Mouse (Mus musculus): ENCODE results near the gene Sertad1.
A peak's percentile ranks its signal among the peaks of the same experiment; 100 is the strongest.

The Sertad1 gene

DNA sequence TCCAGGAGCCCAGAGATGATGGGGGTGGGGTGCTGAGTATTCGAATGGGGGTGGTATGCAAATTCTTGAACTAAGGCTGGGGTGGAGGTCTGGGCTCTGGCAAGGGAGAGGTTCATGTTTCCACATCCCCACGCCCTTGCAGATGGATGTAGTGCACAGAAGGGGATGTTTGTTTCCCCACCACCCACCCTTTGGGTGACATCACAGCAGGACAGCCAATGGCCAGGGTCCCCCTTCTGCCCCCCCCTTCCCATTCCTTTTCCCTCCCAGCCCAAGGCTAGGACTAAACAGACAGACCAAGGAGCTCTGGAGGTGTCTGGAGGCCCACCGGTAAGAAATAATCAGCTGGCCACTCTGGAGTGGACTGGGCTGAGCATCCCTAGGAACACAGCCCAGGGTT lies 12.3 kb downstream of the Sertad1 start, which contains the start of gene Prx:
Prx (plus strand) TSS at position 289 of the 400 bp plus-strand sequence.
- DNase-seq (ENCODE audit: low read depth, low spot score) = no peak

DNA sequence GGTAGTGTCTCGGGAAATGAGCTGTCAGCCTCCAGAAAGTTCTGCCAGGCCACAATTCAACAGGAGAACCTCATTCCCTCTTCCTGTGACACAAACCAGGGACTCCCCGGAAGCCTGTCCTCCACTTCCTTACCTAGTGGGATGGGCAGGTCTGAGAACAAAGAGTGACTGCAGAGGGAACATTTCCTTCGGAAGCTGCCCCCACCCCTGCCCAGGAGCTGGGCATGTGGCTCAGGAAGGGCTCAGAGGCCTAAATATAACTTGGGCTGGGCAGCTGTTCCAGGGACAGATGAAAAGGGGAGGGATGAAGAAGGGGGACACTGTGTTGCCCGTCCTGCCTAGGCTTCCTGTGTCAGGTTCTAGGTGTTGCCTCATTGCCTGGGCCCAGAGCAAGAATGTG lies 14.9 kb downstream of the Sertad1 start:
- DNase-seq (ENCODE audit: low read depth, low spot score) = no peak

DNA sequence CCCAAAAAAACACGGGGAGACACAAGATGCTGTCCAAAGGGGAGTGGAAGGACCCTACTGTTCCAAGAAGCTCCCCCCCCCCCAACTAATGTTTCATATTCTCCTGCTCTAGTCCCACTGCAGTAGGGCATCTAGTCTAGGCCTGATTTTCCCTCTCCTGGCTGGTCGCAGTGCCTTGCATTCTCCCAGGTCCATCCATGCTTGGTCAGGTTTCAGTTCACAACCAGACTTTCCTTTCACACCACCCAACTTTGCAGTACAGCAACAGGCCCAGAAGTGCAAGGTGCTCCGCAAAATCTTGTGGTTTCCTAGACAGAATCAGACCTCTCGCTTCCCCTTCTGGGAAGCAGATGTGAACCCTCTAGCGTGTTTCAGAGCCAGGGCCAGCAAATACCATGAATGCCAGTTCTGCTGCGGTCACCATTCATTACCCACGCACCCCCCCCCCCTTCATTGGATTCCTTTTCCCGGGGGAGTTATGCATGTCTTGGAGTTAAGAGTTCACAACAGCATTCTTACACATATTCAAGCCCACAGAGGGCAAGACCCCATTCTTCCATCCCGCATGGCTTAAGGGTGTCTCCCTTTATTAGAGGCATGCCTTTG lies 20.2 kb downstream of the Sertad1 start:
- DNase-seq (ENCODE audit: low read depth, low spot score) = no peak

DNA sequence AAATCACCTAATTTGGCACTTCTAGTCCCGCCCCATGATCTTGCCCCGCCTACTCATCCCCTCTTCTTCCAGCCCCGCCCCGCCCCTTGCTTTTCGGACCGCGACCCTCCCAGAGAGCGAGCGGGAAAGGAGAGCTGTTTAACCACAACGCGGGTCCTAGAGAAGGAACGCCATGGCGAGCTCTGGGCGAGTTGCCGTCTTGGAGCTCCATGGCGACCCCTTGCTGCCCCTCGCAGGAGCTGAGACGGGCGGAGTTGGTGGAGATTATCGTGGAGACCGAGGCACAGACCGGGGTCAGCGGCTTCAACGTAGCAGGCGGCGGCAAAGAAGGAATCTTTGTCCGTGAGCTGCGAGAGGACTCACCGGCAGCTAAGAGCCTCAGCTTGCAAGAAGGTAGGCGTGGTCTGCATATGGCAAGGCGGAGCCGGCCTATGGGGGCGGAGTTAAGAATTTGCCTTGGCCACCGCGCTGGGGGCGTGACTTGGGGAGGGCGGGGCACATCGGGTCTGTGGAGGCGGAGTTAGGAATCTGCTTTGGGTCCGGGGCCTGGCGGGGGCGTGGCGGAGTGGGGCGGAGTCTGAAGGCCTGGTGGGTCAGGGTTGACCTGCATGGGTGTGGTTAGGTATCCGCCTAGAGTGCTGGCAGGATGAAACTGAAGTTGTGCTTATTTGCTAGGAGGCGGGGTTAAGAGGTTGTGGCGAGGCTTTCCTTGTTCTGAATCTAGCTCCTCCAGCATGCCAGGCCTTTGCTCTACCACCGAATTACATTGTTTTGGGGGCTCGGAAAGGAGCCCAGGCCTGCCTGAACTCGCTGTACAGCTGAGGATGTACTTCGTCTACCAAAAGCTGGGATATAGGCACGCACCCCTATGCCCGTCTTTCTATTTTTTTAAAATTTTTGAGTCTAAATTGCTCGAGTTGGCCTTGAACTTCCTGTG lies 21.3 kb downstream of the Sertad1 start:
- peak; percentile 99 for DNase-seq (ENCODE audit: low read depth, low spot score)

DNA sequence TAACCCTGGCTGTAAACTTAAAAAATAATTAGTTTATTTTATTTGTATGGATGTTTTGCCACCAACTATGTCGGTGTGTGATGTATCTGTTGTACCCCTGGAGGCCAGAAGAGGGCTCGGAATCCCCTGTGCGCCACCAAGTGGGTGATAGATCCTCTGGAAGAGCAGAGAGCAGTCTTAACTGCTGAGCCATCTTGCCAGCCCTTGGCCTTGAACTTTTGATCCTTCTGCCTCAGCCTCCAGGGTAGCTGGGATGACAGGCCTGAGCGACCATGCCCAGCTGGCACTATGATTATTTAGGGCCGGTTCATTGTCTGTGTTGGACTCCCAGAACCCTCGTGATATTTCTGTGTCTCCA lies 21.9 kb downstream of the Sertad1 start:
- peak; percentile 65 for DNase-seq (ENCODE audit: low read depth, low spot score)

DNA sequence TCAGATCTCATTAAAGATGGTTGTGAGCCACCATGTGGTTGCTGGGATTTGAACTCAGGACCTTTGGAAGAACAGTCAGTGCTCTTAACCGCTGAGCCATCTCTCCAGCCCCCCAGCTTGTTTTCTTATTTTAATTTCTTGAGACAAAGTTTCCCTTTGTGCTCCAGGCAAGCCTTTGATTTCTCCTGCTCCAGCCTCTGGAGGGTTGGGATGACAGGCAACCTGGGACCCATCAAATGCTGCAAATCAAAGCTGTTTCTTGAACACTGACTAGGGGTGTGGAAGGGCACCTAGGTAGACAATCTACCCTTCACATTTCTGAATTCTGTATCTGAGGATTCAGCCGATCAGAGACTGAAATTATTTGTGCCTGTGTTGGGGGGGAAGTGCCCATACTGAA lies 24.1 kb downstream of the Sertad1 start:
- no peak for DNase-seq (ENCODE audit: low read depth, low spot score)

DNA sequence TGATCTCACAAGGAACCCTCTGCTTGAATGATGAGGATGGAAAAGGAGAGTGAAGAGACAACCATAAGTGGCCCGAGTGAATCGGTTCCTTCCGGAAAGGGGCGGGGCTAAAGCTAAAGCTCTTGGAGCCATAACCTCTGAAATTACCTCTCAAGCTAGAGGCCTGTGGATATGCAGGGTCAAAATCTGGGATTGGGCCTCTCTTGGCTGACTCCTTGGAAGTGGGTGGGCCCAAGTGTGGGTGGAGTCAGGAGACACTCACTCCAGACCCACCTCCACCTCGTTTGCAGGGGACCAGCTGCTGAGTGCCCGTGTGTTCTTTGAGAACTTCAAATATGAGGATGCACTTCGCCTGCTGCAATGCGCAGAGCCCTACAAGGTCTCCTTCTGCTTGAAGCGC lies 28.3 kb downstream of the Sertad1 start:
- no peak for DNase-seq (ENCODE audit: low read depth, low spot score)

DNA sequence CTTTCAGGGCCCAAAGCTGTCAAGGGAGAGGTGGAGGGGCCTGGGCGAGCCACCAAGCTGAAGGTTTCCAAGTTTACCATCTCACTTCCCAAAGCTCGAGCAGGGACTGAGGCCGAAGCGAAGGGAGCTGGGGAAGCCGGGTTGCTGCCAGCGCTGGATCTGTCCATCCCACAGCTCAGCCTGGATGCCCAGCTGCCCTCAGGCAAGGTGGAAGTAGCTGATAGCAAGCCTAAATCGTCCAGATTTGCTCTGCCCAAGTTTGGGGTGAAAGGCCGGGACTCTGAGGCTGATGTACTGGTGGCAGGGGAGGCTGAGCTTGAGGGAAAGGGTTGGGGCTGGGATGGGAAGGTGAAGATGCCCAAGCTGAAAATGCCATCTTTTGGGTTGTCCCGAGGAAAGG lies 31.6 kb downstream of the Sertad1 start:
- DNase-seq (ENCODE audit: low read depth, low spot score) = no peak

DNA sequence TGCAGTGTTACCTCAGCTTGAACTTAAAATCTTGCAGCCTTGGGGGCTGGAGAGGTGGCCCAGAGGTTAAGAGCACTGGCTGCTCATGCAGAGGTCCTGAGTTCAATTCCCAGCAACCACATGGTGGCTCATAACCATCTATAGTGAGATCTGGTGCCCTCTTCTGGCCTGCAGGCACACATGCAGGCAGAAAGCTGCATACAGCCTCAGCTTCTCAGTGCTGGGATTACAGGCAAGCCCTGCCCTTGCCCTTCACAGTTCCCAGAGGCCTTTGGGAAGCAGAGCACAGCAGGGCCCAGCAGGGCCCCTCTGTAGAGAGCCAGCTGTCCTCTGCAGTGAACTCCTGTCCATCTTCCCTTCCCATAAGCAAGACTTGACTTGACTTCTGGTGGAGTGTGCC lies 33.4 kb downstream of the Sertad1 start:
- no peak for DNase-seq (ENCODE audit: low read depth, low spot score)

DNA sequence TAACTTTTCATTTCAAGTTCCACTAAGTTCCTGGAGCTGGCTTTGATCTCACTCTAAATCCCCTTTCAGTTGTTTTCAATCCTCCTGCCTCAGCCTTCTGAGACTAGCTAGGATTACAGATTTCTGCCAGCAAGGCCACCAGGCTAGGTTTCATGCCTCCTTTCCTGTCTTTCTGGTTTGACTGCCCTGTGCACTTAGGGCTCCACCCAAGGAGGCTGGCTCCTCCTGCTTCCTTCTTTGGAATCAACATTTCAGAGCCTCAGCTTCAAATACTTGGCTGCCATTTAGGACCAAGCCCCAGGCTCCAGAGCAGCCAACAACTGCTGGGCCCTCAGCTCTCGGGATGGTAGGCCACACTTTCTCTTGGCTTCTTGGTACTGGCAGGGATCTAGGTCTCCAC lies 33.9 kb downstream of the Sertad1 start:
- no peak for DNase-seq (ENCODE audit: low read depth, low spot score)

DNA sequence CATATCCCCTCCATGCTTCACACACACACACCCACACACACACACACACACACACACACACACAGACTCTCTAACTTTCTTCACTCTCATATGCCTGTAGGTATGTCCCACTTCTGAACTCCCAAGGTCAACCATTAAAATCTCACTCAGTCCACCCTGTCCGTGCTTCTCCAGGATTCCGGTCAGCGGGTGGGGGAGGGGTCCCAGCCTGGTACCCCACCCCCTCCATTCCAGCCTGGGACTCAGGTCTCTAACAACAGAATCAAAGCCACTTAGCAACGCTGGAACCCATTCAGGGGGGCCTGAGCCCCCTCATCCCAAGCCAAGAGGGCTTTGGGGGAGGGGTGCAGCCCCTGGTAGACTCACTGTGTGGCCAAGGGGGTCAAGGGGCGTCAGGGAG lies 36.3 kb downstream of the Sertad1 start, which contains the start of gene Hipk4:
Hipk4 (plus strand) TSS at position 301 of the 400 bp plus-strand sequence.
- DNase-seq (ENCODE audit: low read depth, low spot score) = no peak

DNA sequence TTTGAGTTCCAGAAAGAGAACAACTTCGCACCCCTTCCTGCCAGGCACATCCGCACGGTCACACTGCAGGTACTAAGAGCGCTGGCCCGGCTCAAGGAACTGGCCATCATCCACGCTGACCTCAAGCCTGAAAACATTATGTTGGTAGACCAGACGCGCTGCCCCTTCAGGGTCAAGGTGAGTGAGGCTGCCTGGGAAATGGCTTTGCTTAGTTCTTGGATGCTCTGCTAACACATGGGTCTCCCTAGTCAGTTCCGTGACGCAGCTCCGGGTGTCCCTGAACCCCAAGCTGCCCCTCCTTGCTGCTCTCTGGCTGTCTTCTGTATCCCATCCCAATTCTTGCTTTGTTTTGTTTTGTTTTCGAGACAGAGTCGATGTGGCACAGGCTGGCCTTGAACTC lies 37.1 kb downstream of the Sertad1 start:
- no peak for DNase-seq (ENCODE audit: low read depth, low spot score)

DNA sequence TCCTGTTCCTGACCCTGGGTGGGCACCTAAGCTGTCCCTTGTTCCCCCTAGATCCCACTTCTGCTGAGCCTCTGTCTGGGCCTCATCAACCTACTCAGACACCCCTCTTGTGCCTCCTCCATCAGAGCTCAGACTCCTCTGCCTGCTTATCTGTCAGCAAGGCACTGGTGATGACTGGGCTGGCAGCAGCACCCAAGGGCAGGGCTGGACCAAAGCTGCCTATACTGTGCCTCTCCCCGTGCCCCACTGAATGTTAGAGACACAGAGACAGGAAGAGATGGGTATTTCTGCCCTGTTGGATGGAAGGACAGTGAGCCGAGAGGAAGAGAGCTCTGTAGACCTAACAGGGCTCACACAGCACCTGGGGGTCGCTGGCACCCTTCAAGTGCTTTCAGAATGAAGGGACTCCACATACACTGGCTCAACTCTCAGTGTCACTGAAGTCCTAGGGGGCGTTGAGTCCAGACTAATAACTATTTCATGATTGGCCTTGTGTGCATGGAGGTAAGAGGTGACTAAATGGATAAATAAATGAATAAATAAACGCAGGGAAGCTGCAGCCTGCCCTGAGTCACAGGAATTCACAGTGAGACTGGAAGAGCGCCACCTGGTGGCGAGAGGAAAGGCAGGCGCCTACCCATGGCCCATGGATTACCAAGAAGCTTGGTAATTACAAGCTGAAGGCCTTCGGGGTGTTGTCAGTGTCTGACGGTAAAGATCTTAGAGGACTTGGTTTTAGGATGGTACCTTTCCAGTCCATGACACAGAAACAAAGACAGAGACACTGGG lies 39.5 kb downstream of the Sertad1 start:
- DNase-seq (ENCODE audit: low read depth, low spot score) = peak; percentile 93

DNA sequence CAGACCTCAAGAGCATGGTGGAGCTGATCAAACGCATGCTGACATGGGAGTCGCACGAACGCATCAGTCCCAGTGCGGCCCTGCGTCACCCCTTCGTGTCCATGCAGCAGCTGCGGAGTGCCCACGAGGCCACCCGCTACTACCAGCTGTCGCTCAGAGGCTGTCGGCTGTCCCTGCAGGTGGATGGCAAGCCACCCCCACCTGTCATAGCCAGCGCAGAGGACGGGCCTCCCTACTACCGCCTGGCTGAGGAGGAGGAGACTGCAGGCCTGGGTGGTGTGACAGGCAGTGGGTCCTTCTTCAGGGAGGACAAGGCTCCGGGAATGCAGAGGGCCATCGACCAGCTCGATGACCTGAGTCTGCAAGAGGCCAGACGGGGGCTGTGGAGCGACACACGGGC lies 42.4 kb downstream of the Sertad1 start:
- DNase-seq (ENCODE audit: low read depth, low spot score) = no peak

DNA sequence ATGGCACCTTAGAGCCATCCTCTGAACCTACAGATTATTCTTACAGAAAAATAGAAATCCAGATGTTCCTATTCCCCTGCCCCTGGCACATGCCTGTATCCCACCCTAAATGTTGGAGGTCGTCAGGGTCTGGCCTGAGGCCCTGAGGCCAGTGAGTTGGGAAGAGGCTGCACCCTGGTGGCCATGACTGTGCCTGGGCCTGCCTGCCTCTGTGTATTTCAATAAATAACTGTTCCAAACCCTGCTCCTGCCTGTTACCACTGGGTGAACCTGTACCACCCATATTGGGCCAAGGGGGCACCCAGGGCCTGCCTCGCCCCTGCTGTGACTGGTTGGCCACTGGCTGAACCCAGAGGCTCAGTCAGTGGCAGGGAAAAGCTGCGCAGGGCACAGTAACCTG lies 44.2 kb downstream of the Sertad1 start:
- no peak for DNase-seq (ENCODE audit: low read depth, low spot score)

DNA sequence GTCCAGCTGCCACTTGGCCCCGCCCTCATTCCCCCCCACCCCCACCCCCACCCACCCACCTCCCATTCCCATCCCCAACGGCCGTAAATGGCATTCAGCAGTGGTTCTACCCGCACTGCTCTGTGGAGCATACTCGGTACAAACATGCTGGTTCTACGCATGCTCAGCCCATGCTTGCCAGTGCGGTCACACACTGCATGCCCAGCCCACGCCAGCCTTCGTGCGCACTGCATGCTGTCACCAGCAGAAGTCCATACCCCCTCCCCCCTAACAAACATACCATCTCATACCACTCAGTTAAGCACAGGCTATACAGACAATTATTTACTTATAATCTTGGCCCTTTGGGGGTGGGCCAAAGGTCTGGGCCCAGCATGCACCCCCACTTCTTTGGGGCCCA lies 45.0 kb downstream of the Sertad1 start:
- DNase-seq (ENCODE audit: low read depth, low spot score) = no peak

DNA sequence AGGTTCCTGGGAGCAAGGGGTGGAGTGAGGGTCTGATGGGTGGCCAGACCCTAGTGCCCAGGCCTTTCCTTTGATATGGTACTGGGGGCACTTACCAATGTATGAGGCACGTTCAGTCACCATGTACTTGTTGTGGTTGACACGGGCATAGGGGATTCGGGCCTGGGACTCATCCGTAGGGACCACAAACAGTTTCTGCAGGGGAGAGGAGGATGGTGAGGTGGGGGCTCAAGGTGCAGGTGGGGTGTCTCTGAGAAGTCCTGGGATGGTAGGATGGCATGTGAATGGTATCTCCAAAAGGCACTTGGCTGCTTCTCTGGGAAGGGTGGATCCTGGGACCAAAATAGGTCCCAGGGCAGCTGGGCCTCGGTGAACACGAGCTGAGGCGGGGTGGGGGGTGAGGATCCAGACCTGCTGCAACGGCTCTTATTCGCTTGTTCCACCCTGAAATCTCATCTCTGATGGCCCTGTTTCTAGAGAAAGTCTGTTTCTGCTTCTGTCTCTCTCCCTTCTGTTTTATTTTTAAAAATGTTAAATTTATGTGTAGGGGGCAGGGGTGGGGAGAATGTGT lies 45.9 kb downstream of the Sertad1 start:
- no peak for DNase-seq (ENCODE audit: low read depth, low spot score)

DNA sequence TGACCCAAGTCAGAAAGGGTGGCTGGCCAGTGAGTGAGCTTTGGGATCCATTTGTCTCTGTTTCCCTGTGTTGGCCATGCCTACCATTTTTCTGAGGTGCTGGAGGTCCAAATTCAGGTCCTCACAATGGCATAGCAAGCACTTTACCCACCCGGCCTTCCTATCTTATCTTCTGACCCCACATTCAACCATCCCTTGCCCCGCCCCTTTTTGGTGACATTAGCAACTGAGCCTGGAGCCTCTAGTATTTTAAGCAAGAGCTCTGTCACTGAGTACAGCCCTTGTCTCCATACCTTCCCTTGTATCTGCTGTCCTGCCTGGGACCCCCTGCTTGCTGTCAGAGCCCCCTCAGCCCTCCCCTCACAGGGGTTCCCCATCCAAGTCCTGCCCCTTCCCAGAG lies 48.7 kb downstream of the Sertad1 start:
- peak; percentile 75 for DNase-seq (ENCODE audit: low read depth, low spot score)

DNA sequence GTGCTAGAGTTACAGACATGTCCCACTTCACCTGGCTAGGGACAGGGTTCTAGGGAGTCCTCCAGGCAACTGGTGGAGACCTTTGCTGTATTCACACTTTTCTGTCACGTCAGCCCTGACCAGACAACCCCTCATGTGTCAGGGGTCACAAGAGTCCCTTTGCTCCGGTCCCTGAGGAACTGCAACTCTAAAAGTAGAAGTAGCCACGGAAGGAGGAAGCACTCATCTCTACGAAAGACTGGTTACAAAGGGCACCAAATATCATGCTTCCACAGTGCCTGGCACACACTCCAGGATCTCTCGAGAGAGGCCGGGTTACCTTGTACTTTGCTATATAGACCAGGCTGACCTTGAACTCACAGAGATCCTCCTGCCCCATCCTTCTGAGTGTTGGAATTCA lies 49.9 kb downstream of the Sertad1 start:
- DNase-seq (ENCODE audit: low read depth, low spot score) = no peak

DNA sequence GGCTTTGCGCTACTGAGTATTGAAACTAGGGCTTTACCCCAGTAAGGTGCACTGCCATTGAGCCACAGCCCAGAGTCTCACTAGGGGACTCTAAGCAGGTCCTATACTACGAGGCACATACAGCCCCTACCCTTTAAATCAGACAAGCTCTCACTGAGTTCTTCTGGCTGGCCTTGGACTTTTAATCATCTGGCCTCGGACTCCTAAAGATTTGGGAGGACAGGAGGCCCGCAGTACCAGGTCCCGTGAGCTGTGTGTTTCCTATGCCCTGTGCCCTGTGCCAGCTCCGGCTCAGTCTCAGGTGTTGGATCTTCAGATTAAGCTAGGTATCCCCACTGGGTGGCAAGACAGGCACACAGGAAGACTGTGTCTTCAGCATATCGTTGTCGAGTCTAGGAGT lies 51.3 kb downstream of the Sertad1 start:
- no peak for DNase-seq (ENCODE audit: low read depth, low spot score)

DNA sequence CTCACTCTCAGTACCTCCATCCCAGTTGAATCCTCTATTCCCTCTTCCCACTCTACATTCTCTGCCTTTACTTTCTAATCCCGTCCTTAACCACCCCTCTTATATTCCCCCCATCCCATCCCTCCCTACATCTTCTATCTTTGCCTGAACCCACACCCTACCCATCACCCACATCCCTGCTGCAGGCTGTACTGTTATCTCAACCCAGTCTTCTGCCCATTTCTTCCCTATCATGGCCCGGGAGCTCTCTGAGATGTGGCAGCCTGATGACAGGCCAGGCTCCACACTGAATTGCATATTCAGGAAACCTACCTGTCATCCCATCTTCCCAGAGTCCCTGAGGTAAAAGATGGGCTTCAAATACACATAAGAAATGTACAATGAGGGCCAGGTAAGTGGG lies 52.1 kb downstream of the Sertad1 start:
- DNase-seq (ENCODE audit: low read depth, low spot score) = no peak

Measured in c-Kit-negative CD71-positive TER-119-positive erythroid progenitor cells, embryonic 14.5 days (primary cell).